Mouse (Mus musculus) gastrocnemius, adult 18-20 months (tissue): ENCODE measurements around the gene Atp4a. TPM values are rescaled to one million over a fixed set of nuclear protein-coding genes. Genes with fewer than 3 reads are reported as not detected.

Experiments used
- DNase-seq: peaks from one replicate; pipeline ENCODE4 v3.0.0; 2021; ENCODE audit warnings: low spot score
- long read RNA-seq, 2 experiments: library from polyadenylated mRNA; stranded (forward); transcript quantifications; one replicate each; pipeline ENCODE4 v2.0.0; 2021
- total RNA-seq, 2 experiments: library from RNA; stranded (reverse); gene quantifications; 2 replicates each; pipeline ENCODE4 v1.2.3; 2021

Gene Atp4a
- total RNA-seq = under 1 TPM in 1 of 2 experiments, not detected in 1; 0.07 TPM
- long read RNA-seq, experiment 1 = 0 reads
- long read RNA-seq, experiment 2 = 0 reads

- DNase-seq = no peak
Observed at GRCm38 (mm10) chr7:30711942-30712341, at the start of gene Atp4a. Gene Atp4a, plus strand, starts transcription at chr7:30712209.

- peak; percentile 91 for DNase-seq
Observed at GRCm38 (mm10) chr7:30664529-30665200, 47.3 kb upstream of the Atp4a start, which contains the start of gene Haus5. Gene Haus5, minus strand, starts transcription at chr7:30664994.

DNA sequence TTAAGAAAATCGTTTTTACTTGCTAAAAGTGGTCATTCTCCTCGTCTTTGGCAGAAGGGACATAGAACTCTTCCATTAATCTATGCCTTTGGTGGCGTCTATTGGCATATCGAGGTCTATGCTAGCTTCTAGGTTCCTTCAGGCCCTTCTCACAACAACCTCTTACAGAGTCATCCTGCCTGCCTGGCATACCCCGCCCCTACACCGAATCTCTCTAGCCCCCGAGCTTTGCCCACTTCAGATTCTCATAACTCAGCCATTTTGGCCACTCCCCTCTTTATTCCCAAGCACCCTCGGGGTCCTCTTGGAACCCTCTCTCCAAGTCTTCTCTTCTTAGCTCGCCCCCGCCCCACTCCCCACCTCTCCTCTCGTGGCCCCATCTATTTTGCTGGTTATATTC is 46.7 kb upstream of the Atp4a start:
- no peak for DNase-seq

DNA sequence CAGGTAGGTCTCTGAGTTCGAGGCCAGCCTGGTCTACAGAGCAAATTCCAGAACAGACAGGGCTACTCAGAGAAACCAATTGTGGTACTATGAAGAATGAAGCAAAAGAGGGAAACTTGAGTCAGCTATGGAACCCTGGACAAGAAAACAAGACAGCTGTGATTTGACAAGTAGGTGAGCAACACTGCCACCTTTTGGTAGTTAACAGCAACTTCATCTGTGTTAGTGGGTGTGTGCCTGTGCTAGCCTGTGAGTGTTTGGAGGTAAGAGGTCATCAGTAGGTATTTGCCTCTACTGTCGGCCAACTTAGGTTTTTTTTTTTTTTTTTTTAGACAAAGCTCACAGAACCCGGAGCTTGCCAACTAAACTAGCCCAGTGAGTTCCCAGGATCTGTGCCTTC is 42.8 kb upstream of the Atp4a start:
- no peak for DNase-seq

- no peak for DNase-seq
Observed at GRCm38 (mm10) chr7:30671480-30671879, 40.5 kb upstream of the Atp4a start, which contains the start of gene Pmis2. Gene Pmis2, minus strand, starts transcription at chr7:30671605.

DNA sequence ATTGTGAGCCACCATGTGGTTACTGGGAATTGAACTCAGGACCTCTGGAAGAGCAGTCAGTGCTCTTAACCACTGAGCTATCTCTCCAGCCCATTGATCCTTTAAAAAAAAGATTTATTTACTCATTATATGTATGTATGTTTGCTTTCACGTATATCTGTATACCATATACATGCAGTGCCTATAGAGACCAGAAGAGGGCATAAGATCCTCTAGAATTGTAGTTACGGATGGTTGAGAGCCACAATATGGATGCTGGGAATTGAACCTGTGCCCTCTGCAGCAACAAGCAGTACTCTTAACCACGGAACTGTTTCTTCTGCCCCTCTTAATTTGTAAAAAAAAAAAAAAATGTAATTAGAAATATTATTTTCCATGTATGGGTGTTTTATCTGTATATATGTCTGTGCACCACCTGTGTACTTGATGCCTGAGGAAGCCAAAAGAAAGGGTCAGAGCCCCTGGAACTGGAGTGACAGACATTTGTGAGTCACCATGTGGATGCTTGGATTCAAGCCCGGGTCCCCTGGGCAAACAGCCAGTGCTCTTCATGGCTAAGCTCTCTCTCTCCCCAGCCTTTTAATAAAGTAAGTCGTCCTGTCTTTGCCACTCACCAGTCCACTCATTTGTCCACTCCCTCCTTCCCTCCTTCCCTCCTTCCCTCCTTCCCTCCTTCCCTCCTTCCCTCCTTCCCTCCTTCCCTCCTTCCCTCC is 33.6 kb upstream of the Atp4a start:
- DNase-seq = no peak

DNA sequence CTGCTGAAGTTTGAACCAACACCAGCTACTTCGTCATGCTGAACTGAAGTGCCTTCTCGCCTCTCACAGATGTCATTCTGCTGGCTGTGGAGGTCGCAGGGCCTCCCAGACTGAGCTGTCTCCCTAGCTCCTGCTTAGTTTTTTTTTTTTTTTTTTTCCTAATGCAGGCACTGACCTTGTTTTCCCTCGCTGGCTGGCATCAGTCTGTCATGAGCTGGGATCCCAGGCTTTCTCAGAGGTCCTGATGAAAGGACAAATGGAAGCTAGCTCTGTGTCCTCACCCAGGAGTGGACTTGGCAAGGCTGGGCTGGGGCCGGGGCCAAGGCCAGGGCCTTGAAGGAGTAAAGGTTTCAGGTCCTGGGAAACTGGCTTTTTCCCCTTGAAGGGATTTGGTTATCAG is 30.1 kb upstream of the Atp4a start:
- peak; percentile 47 for DNase-seq

DNA sequence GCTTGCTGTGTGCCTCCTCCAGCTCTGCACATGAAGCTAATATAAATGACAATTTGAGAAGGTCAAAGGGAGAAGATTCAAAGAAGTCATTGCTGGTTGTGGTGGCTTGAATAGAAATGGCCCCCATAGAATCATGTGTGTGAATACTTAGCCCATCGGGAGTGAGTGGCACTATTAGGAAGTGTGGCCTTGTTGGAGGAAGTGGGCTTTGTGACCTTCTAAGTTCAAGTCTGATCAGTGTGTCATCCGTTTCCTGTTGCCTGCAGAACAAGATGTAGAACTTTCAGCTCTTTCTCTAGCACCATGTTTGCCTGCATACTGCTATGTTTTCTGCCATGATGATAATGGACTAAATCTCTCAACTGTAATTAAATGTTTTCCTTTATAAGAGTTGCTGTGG is 28.6 kb upstream of the Atp4a start:
- DNase-seq = no peak

DNA sequence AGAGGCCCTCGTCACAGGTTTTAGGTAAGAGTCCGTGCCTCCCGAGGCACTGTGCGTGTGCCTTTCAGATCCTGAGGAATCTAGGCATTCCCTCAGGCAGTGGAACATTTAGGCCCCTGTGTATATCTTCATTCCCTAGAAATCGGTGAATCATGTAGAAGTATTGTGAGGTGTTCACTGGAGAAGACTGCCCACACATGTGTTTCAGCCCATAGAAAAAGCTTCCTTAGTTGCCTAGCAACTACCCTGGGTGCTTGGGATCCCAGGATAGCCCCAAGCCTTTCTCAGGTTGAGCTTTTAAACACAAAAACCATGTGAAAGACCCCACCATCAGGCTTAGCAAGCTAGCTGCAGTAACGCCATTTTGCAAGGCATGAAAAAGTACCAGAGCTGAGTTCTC is 23.7 kb upstream of the Atp4a start:
- no peak for DNase-seq

DNA sequence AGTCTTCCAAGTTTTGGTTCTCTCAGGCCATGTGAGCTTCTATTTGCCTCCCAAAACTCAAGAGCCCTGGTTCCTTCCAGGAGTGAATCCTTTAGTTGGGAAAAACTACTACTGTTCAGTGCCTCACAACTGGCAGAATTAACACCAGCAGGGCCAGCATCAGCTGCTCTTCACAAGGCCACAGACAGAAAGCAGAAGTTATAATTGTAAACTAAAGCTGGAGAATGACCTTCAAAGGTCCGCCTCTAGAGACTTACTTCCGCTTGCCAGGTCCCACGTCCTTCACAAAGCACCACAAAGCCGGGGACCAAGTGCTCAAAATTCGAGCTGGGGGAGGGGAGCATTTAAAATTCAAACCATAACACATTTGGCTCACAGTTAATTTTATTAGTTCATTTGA is 13.9 kb upstream of the Atp4a start:
- no peak for DNase-seq

DNA sequence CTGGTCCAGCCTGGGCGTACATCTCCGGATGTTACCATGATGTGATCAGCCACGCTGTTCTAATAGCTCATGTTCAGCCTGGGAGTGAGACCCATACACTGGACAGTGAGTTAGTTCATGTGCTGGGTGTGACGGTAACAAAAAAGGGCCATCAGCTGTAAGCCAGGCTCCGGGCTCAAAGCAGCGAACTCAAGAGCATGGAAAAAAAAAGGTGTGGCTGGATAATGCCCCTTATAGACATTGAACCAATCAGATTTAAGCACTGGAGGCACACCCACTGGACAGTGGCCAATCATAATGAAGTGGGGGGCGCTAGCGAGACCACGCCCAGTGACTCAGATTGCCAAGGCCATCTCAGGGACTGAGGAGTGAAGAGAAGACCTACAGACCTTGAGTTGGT is 13.4 kb upstream of the Atp4a start, which contains the start of gene 2200002J24Rik:
Gene 2200002J24Rik (plus strand): TSS at position 338 of the 400 bp plus-strand sequence.
- no peak for DNase-seq

- no peak for DNase-seq
Observed at GRCm38 (mm10) chr7:30706214-30706882, 5.7 kb upstream of the Atp4a start.

DNA sequence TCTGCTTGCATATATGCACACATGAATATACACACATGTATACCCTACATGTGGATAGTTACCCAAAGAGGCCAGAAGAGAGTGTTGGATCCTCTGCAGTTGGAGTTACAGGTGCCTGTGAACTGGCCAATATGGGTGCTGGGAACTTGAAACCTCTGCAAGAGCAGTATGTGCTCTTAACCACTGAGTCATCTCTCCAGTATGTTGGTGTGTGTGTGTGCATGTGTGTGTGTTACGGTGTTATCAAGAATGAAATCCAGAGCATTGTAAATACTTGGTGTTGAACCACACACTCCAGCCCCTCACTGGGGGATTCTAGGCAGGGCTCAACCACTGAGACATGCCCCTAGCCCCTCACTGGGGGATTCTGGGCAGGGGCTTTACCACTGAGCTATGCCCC is 4.6 kb upstream of the Atp4a start:
- DNase-seq = no peak

DNA sequence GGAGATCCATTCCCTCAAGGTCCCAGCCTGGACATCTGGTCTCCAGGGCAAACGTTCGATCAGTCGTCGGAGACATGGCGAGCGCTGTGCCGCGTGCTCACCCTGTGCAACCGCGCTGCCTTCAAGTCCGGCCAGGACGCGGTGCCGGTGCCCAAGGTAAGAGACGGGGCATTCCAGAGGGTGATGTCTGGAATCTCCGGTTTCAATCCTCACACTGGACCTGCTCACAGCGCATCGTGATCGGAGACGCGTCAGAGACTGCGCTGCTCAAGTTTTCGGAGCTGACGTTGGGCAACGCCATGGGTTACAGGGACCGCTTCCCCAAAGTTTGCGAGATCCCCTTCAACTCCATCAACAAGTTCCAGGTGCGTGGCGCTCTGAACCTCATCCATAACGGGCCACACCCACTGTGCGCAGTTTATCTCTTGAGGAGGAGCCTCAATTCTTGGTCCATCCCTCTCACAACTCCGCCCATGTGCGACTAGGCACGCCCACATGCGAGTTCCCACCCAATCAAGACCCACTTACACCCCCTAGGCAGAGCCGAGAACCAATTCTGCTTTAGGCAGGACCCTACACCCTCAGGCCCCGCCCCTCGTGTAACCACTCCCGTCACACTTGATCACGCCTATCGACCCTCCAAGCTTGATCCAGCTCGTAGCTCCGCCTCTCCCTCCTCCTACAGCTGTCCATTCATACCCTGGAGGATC is 5.2 kb downstream of the Atp4a start:
- peak; percentile 54 for DNase-seq

- DNase-seq = no peak
Observed at GRCm38 (mm10) chr7:30717716-30718046, 5.7 kb downstream of the Atp4a start.

- no peak for DNase-seq
Observed at GRCm38 (mm10) chr7:30719669-30720068, 7.7 kb downstream of the Atp4a start.

DNA sequence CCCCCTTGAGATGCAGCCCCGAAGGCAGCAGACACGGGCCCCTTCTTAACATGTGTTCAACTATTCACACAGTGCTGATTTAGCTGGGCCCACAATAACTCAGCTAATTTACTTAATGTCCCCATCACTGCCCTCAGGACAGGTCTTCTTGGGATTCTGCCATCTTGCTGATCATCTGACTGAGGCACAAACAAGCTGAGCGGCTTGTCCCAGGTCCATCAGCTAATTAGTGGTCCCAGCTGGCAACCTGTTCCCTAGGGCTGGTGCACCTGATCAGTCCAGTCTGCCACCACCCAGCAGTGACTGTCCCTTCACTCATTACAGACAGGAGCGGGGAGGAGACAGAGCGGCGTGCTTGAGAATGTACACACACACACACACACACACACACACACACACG is 9.3 kb downstream of the Atp4a start:
- DNase-seq = no peak

DNA sequence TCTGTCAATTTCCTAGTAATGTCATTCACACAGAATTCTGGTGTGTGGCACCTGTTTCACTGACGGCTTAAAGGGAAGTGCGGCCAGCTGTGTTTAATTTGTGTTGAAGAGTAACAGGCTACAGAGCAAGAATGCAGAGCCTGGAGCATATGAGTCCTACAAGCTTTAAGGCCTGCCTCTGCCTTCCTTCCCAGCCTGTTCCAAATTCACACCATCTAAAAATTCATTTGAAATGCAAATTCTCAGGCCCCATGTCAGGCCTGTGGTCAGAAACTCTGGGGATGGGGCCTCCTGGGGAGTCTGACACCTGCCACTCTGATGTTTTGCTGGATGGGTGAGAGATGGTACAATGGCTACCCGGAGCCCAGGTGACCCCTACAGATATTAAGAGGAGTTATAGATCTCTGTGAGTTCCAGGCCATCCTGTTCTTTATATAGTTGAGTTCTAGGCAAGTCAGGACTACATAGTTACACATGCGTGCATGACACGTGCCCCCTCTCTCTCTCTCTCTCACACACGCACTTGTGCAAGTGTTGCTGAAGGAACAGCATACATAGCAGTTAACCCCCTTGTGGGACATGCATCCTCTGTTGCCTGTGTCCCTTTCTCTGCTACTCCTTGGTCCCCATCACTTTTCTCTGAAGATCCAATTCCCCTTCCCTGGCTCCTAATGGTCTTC is 11.4 kb downstream of the Atp4a start:
- DNase-seq = no peak

GRCm38 (mm10) chr7:30728214-30728613 is 16.2 kb downstream of the Atp4a start:
- DNase-seq = no peak

- DNase-seq = no peak
Observed at GRCm38 (mm10) chr7:30728739-30729395, 16.9 kb downstream of the Atp4a start.
